8 mouse cellular contexts compared by ENCODE assay signal in genomic region chr8:106534449-106534848, GRCm38 (mm10). TPM values are rescaled to one million over a fixed set of nuclear protein-coding genes. Genes with fewer than 3 reads are reported as not detected.
DNase-seq lines count a peak whose midpoint lies in the region; ATAC-seq and TF ChIP-seq lines count a peak whose summit lies in the region.
"Had no signal": no experiment of that assay in that cellular context is flagged by ENCODE, and none has a peak within 500 bp of the region (broad histone marks: within the 10 kb centered on the region; RNA-seq: fewer than 3 reads in every experiment).

No protein-coding gene starts in this region.

- H3K9ac ChIP-seq in neural tube, embryonic 15.5 days (replicated peaks), result no peak overlapping the region
- H3K9ac ChIP-seq in intestine, embryonic 16.5 days (ENCODE audit: low read depth, low read length), result no peak overlapping the region
- no peak overlapping the region for H3K9ac ChIP-seq in liver, embryonic 14.5 days (replicated peaks)

- DNase-seq in neural tube, embryonic 10.5 days (ENCODE audit: extremely low spot score, low spot score), result peak; percentile 53
- DNase-seq in R1 (ENCODE audit: low read depth, low spot score), result peak; percentile 90
- peak; percentile 78 to 83 for DNase-seq in cerebellum, postnatal 10 days
- DNase-seq in liver, embryonic 14.5 days (ENCODE audit: low read depth in 3 of 3, low spot score in 3 of 3), result peak; percentile 17 to 33 (median 26)
- DNase-seq in skeletal muscle tissue, adult 2 months (ENCODE audit: low read depth, low spot score), result peak; percentile 30

- ATAC-seq in neural tube, embryonic 15.5 days (ENCODE audit: low FRiP score), result no peak
- ATAC-seq in intestine, embryonic 16.5 days, result 0 out of 2 replicates have a peak, but pooled peaks have one; percentile 52
- ATAC-seq in liver, embryonic 14.5 days (ENCODE audit: insufficient read depth), result no peak

- no peak overlapping the region for H3K4me3 ChIP-seq in neural tube, embryonic 15.5 days (replicated peaks)
- H3K4me3 ChIP-seq in intestine, embryonic 16.5 days (ENCODE audit: low read length), result no peak overlapping the region
- H3K4me3 ChIP-seq in liver, embryonic 14.5 days (ENCODE audit: insufficient read depth in 1 of 2, low read depth in 2 of 2, low read length in 2 of 2), result no peak overlapping the region

- WGBS in neural tube, embryonic 15.5 days, result 42% methylated on average over 6 of the region's 6 CpGs
- 40% methylated on average over 6 of the region's 6 CpGs for WGBS in intestine, embryonic 16.5 days
- WGBS in liver, embryonic 14.5 days (ENCODE audit: insufficient replicate concordance), result 26% methylated on average over 6 of the region's 6 CpGs

- H3K27me3 ChIP-seq in neural tube, embryonic 15.5 days (replicated peaks), result no peaks in the 10 kb centered on the region
- no peaks in the 10 kb centered on the region for H3K27me3 ChIP-seq in intestine, embryonic 16.5 days (replicated peaks; ENCODE audit: control insufficient read depth, insufficient read depth, low read length)
- no peaks in the 10 kb centered on the region for H3K27me3 ChIP-seq in liver, embryonic 14.5 days (ENCODE audit: control insufficient read depth, insufficient read depth, low read length)

- no peaks in the 10 kb centered on the region for H3K9me3 ChIP-seq in neural tube, embryonic 15.5 days (replicated peaks)
- H3K9me3 ChIP-seq in intestine, embryonic 16.5 days (ENCODE audit: control insufficient read depth, low read length), result peaks cover 3% of the 10 kb centered on the region
- H3K9me3 ChIP-seq in liver, embryonic 14.5 days (ENCODE audit: control insufficient read depth, low read length), result no peaks in the 10 kb centered on the region

- no peak overlapping the region for H3K27ac ChIP-seq in neural tube, embryonic 15.5 days (replicated peaks)
- H3K27ac ChIP-seq in intestine, embryonic 16.5 days (ENCODE audit: low read length), result no peak overlapping the region
- no peak overlapping the region for H3K27ac ChIP-seq in liver, embryonic 14.5 days

- H3K4me1 ChIP-seq in neural tube, embryonic 15.5 days, result peaks cover 8% of the 10 kb centered on the region; the same call in 1 of the 2 replicates
- no peaks in the 10 kb centered on the region for H3K4me1 ChIP-seq in intestine, embryonic 16.5 days (ENCODE audit: control insufficient read depth, insufficient read depth, low read length)
- H3K4me1 ChIP-seq in liver, embryonic 14.5 days (replicated peaks; ENCODE audit: control insufficient read depth in 2 of 2, insufficient read depth in 2 of 2, low read length in 1 of 2), result peaks cover 0 to 2% of the 10 kb centered on the region in 2 experiments; a peak in 1 of 4 replicates

- TF ChIP-seq CTCF in liver, embryonic 14.5 days (IDR thresholded peaks at IDR 0.05; ENCODE audit: low read depth), result peak; percentile 71

- H3K36me3 ChIP-seq in neural tube, embryonic 15.5 days, result no peaks in the 10 kb centered on the region
- H3K36me3 ChIP-seq in intestine, embryonic 16.5 days (ENCODE audit: control insufficient read depth, insufficient read depth, low read length), result no peaks in the 10 kb centered on the region
- H3K36me3 ChIP-seq in liver, embryonic 14.5 days (replicated peaks; ENCODE audit: control insufficient read depth, insufficient read depth, low read depth), result no peaks in the 10 kb centered on the region

- H3K4me2 ChIP-seq in neural tube, embryonic 15.5 days, result no peak overlapping the region
- H3K4me2 ChIP-seq in intestine, embryonic 16.5 days (ENCODE audit: low read depth, low read length), result no peak overlapping the region
- H3K4me2 ChIP-seq in liver, embryonic 14.5 days (ENCODE audit: low read depth), result no peak overlapping the region

- no peak for TF ChIP-seq EP300 in liver, embryonic 14.5 days (IDR thresholded peaks at IDR 0.05; ENCODE audit: low read depth)

RNA-seq across cellular contexts. Expression of gene Cdh3, which starts 23.8 kb away (rescaled TPM):
- 8.5 and 13.7 TPM in 2 replicates for polyA plus RNA-seq in neural tube, embryonic 15.5 days (2015; fragmentation: Nextera tagmentation; extraction: Ambion mirVana)
- 11.5 and 12.5 TPM in 2 replicates for polyA plus RNA-seq in intestine, embryonic 16.5 days (2015; fragmentation: Nextera tagmentation; extraction: Ambion mirVana)
- 1.4 TPM in 2 replicates for polyA plus RNA-seq in liver, embryonic 14.5 days (2012; rRNA removed)
- polyA plus RNA-seq in liver, embryonic 14.5 days (2014; fragmentation: Nextera tagmentation; extraction: Ambion mirVana), result 0.60 and 0.62 TPM in 2 replicates

RNA-seq across cellular contexts. Expression of gene 6030452D12Rik, which starts 34.1 kb away (rescaled TPM):
- not detected in 2 replicates for polyA plus RNA-seq in neural tube, embryonic 15.5 days (2015; fragmentation: Nextera tagmentation; extraction: Ambion mirVana)
- polyA plus RNA-seq in intestine, embryonic 16.5 days (2015; fragmentation: Nextera tagmentation; extraction: Ambion mirVana), result not detected in 2 replicates
- polyA plus RNA-seq in liver, embryonic 14.5 days (2012; rRNA removed), result not detected in 2 replicates
- polyA plus RNA-seq in liver, embryonic 14.5 days (2014; fragmentation: Nextera tagmentation; extraction: Ambion mirVana), result not detected in 2 replicates
- polyA plus RNA-seq: testis, adult 2 months had no signal

RNA-seq across cellular contexts. Expression of gene Gm10073, which starts 38.8 kb away (rescaled TPM):
- 9.4 and 11.1 TPM in 2 replicates for polyA plus RNA-seq in neural tube, embryonic 15.5 days (2015; fragmentation: Nextera tagmentation; extraction: Ambion mirVana)
- polyA plus RNA-seq in intestine, embryonic 16.5 days (2015; fragmentation: Nextera tagmentation; extraction: Ambion mirVana), result 8.4 and 10.6 TPM in 2 replicates
- polyA plus RNA-seq in liver, embryonic 14.5 days (2012; rRNA removed), result 61.5 and 76.5 TPM in 2 replicates
- polyA plus RNA-seq in liver, embryonic 14.5 days (2014; fragmentation: Nextera tagmentation; extraction: Ambion mirVana), result 8.8 and 12.3 TPM in 2 replicates

Comparison
In these comparisons a context has a peak if more than half of its experiments do, and no peak if none do; other contexts are left out.
1. DNase-seq: peak in every context shown above with its lines; median percentile 90 in R1; 80 in cerebellum, postnatal 10 days; 53 in neural tube, embryonic 10.5 days; 30 in skeletal muscle tissue, adult 2 months; 26 in liver, embryonic 14.5 days.